Mouse (Mus musculus): Measurements from ENCODE around the gene Ift57. TPM values are rescaled to one million over a fixed set of nuclear protein-coding genes. Genes with fewer than 3 reads are reported as not detected.
A peak's percentile ranks its signal among the peaks of the same experiment; 100 is the strongest.

Ift57 gene
- polyA plus RNA-seq, 1 experiment: 15.7 TPM

- 74% methylated on average over 18 of the region's 18 CpGs for WGBS
- Histone ChIP-seq H3K27ac (ENCODE audit: control insufficient read depth, insufficient read depth, low read depth, low read length, poor library complexity) (peak overlapping the region; percentile 18), H3K4me1 (ENCODE audit: control insufficient read depth, insufficient read depth, low read length) (peaks cover 5% of the 10 kb centered on the region; the same call in 1 of the 2 replicates), H3K4me3 (replicated peaks; ENCODE audit: control insufficient read depth, low read depth, low read length) (peak overlapping the region; percentile 2)
- no peak for TF ChIP-seq CTCF (IDR thresholded peaks at IDR 0.05; ENCODE audit: control insufficient read depth, insufficient read depth, low read length)
Measured at GRCm38 (mm10) chr16:49807862-49808430, 108.9 kb downstream of the Ift57 start.

- peaks cover 4% of the 10 kb centered on the region; the same call in 1 of the 2 replicates for H3K4me1 ChIP-seq (ENCODE audit: control insufficient read depth, insufficient read depth, low read length)
- TF ChIP-seq POLR2A (IDR thresholded peaks at IDR 0.05; ENCODE audit: borderline replicate concordance, control insufficient read depth, low read depth, low read length) (no peak), CTCF (IDR thresholded peaks at IDR 0.05; ENCODE audit: control insufficient read depth, insufficient read depth, low read length) (no peak)
- 60% methylated on average over 2 of the region's 2 CpGs for WGBS
- H3K4me3 ChIP-seq (replicated peaks; ENCODE audit: control insufficient read depth, low read depth, low read length): no peak overlapping the region
- no peak overlapping the region for H3K27ac ChIP-seq (ENCODE audit: control insufficient read depth, insufficient read depth, low read depth, low read length, poor library complexity)
Measured at GRCm38 (mm10) chr16:49811897-49812296, 112.9 kb downstream of the Ift57 start.

GRCm38 (mm10) chr16:49812821-49813616 is 114.0 kb downstream of the Ift57 start:
- Histone ChIP-seq H3K4me3 (replicated peaks; ENCODE audit: control insufficient read depth, low read depth, low read length) (no peak overlapping the region), H3K4me1 (ENCODE audit: control insufficient read depth, insufficient read depth, low read length) (peaks cover under 1% of the 10 kb centered on the region; the same call in 1 of the 2 replicates), H3K27ac (ENCODE audit: control insufficient read depth, insufficient read depth, low read depth, low read length, poor library complexity) (no peak overlapping the region)
- WGBS: 93% methylated on average over 10 of the region's 10 CpGs
- TF ChIP-seq CTCF (IDR thresholded peaks at IDR 0.05; ENCODE audit: control insufficient read depth, insufficient read depth, low read length) (no peak), POLR2A (IDR thresholded peaks at IDR 0.05; ENCODE audit: borderline replicate concordance, control insufficient read depth, low read depth, low read length) (no peak)

GRCm38 (mm10) chr16:49814419-49814818 is 115.4 kb downstream of the Ift57 start:
- Histone ChIP-seq H3K27ac (ENCODE audit: control insufficient read depth, insufficient read depth, low read depth, low read length, poor library complexity) (no peak overlapping the region), H3K4me3 (replicated peaks; ENCODE audit: control insufficient read depth, low read depth, low read length) (no peak overlapping the region), H3K4me1 (ENCODE audit: control insufficient read depth, insufficient read depth, low read length) (no peaks in the 10 kb centered on the region; the same call in 1 of the 2 replicates)
- 88% methylated on average over 4 of the region's 4 CpGs for WGBS
- no peak for TF ChIP-seq POLR2A (IDR thresholded peaks at IDR 0.05; ENCODE audit: borderline replicate concordance, control insufficient read depth, low read depth, low read length)
- TF ChIP-seq CTCF (IDR thresholded peaks at IDR 0.05; ENCODE audit: control insufficient read depth, insufficient read depth, low read length): no peak

Other genes starting within 250 kb of the Ift57 start
- gene Cd47, start 101.3 kb downstream of the Ift57 start, polyA plus RNA-seq (2011; ENCODE audit: insufficient read depth, insufficient read length, low replicate concordance, missing spikeins): 159 and 163 TPM in 2 replicates

Data from bone marrow, adult 2 months (tissue).